Mouse (Mus musculus) retina, postnatal 7 days (tissue): ENCODE measurements around the gene Srpk1.

ENCODE experiments used
- DNase-seq: peaks from one replicate; pipeline ENCODE4 v3.0.0-alpha.2; 2012; ENCODE audit warnings: low read depth, low spot score

Srpk1 gene

DNA sequence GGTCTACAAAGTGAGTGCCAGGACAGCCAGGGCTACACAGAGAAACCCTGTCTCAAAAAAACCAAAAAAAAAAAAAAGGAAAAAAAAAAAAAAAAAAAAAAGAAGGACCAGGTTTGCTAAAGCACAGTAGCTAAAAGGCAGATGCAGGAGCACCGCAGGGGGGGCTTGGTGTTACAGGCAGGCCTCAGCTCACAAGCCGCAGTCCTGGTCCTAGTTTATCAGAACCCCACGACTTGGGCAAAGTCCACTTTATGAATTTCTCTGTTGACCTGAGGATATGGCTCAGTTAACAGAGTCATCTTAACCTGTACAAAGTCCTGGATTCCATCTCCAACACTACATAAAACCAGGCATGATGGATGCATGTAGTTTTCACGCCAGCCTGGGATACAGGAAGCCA lies 7.2 kb downstream of the Srpk1 start:
- no peak for DNase-seq

DNA sequence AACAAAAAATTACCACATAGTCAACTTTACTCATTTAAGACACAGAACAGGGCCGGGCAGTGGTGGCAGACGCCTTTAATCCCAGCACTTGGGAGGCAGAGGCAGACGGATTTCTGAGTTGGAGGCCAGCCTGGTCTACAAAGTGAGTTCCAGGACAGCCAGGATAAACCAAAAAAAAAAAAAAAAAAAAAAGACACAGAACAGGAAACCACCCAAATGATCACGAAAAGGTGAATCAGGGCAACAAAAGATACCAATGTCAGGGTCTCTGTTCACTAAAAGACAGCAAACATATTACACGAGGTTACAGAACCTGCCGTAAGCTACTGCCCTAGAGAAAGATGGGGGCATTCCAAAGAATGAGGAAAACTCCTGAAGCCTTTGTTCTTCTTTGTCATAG lies 9.4 kb downstream of the Srpk1 start:
- no peak for DNase-seq

GRCm38 (mm10) chr17:28612603-28613002 lies 9.9 kb downstream of the Srpk1 start:
- DNase-seq: no peak

DNA sequence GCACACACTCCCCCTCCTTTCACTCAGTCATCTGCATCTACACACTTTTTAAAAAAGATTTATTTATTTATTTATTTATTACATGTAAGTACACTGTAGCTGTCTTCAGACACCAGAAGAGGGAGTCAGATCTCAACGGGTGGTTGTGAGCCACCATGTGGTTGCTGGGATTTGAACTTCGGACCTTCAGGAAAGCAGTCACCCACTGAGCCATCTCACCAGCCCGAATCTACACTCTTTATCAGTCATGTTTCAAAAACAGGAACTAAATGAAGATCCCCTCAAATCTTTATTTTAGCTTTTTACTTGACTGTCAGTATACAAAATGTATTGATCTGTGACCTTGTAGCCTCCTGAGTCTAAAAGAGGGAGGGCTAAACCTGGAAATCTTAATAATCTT lies 13.0 kb downstream of the Srpk1 start:
- DNase-seq: no peak

DNA sequence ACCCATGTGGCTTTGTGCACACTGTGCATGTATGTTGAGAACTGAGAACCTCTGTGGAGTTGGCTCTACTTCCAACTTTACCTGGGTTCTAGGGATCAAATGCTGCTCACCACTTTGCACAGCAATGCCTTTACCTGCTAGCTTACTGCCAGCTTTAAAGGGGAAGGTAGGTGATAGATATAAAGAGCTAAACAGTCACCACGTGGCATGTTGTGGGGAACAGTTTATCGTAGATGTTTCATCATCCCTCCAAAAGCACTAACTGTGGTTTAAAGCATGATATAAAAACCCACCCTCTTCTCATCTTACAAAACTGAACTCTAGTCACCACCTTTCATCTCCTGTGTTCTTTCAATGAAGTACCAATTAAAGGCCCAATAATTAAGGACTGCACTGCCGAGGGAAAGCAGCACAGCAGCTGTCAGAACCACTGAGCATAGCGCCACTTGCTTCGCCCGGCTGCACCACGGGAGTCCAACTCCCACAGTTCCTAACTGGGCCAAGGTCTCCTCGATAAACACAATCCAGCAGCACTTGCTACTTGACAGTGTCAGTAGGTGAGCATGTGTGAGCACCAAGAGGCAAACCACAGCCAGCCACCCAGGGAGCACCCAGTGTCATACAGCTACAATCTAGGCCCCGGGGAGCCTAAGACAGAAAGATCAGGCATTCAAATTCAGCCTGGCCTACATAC lies 20.8 kb downstream of the Srpk1 start:
- no peak for DNase-seq

GRCm38 (mm10) chr17:28600780-28601179 lies 21.7 kb downstream of the Srpk1 start:
- DNase-seq: no peak

- no peak for DNase-seq
Observed at GRCm38 (mm10) chr17:28593965-28594364, 28.5 kb downstream of the Srpk1 start.

DNA sequence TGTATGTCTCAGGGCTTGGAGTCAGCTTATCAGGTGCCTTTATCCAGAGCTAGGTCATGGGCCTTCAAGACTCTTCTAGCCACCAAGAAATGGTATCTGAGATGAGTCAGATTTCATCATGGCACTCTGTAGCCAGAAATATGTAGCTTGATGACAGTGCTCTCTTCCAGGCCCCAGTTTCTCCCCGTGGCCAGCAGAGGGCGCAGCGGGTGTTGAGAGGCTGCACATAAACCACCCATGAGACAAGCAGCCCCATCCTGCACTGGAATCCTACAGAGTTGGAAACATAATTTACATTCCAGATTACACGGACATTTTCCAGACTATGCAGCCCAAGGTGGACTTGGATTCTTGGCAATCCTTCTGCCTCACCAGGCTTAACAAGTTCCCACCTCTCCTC lies 29.5 kb downstream of the Srpk1 start:
- peak; percentile 61 for DNase-seq

GRCm38 (mm10) chr17:28591476-28591875 lies 31.0 kb downstream of the Srpk1 start:
- no peak for DNase-seq

DNA sequence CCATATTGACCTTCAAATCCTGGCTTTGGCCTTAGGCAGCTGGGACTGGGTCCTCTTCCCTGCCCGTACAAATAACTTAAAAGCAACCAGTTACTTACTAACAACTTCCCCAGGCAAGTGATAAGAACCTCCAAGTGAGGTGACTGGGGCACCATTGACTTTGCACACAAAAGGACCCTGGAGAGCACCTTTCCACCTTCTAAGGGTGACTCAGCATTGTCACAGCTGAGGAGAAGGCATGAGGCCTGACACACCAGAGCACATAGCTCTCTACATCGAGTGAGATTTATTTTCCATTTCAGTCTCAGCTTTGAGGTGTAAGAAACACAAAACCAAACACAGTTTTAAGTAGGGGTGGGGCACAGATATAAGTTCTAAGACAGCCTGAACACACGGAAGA lies 31.9 kb downstream of the Srpk1 start:
- no peak for DNase-seq

DNA sequence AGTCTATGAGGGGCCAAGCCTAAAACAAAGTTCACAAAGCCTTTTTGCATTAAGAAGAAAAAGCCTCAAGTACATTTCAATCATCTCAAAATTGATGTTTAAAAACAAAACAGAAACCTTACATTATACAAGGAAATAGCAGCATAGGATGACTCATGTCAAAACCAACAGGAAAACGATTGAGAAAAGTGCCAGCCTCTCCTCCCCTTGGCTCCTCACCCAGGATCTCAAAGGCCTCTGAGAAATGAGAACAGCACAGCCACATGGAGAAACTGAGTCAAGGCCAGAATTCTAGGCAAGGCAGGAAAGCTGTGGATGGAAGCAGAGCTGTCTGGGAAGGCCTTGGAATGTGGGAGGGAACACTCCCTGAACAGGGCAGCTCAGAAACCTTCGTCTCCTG lies 33.9 kb downstream of the Srpk1 start:
- DNase-seq: no peak

- no peak for DNase-seq
Observed at GRCm38 (mm10) chr17:28586509-28586908, 36.0 kb downstream of the Srpk1 start.

GRCm38 (mm10) chr17:28581056-28581455 lies 41.5 kb downstream of the Srpk1 start:
- DNase-seq: no peak

DNA sequence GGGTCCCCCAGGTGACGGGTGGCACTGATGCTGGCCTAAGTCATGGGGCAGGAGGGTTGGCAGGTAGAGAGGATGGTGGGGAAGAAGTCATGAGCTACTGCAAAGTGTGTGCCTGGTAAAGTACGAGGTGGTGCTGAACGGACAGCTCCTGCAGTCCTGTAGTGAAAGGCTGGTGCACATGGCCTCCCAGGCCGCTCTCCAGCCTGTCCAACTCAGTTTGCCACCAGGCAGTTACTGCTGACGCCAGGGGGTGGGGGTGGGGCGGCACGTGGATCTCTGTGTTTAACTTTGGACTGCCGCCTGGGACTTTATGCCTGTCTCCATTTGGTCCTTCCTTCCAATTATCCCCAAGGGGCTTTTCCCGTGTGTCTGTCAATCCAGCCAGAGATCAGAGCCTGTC lies 42.1 kb downstream of the Srpk1 start:
- DNase-seq: no peak

DNA sequence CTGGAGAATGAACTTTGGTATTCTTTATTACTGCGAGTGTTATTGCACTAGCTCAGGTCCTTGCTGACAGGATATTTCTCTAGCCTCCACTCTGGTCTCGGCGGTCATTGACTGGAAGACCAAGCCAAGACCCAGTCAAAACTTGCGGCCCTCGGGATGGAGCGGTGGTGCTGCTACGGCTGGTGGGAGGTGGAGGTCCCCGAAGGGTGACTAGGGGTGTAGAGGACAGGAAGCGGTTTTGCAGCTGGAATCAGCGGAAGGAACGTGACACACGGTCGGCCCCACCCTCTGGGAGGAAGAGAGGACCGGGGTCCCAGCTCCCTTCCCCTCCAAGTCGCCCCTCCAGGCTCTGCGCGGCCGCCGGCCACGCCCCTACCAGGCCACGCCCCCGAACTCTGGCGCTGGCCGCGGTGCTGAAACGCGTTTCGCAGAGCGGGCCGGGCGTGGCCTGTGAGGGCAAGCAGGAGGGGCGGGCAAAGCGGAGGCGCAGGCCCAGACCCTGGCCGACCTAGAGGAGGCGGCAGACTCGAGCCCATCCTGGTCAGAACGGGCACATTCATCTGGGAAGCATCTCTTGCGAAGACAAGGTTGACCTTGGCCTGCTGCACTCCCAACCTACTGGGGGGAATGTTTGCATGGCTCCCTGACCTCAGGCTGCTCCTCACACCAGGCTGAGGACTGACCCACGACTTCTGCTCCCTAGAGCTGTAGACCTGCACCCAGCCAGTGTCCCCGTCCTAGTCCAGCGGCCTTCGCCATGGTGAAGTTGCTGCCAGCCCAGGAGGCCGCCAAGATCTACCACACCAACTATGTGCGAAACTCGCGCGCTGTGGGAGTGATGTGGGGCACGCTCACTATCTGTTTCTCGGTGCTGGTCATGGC lies 47.0 kb downstream of the Srpk1 start, which contains the start of gene Lhfpl5:
TSS of gene Lhfpl5 (plus strand) at position 398 of the 882 bp plus-strand sequence.
- peak; percentile 31 for DNase-seq

- no peak for DNase-seq
Observed at GRCm38 (mm10) chr17:28572941-28573340, 49.6 kb downstream of the Srpk1 start.

DNA sequence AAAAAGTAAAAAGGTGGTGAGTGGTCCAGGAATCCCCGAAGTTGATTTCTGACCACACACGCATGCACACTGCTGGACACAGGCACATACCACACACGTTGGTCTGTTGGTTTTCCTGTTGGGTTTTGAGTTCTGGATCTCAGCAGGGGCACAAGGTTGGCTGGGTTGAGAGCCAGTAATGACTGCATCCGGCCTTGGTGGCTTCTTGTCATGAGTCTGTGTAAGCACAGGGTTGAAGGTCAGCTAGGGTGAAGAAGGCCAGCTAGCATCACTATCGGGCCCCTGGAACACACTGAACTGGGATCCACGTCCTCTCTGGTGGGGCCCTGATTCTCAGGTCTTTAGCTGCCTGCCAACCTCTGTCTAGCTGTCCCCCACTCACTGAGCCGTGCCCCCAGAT lies 50.0 kb downstream of the Srpk1 start:
- no peak for DNase-seq

DNA sequence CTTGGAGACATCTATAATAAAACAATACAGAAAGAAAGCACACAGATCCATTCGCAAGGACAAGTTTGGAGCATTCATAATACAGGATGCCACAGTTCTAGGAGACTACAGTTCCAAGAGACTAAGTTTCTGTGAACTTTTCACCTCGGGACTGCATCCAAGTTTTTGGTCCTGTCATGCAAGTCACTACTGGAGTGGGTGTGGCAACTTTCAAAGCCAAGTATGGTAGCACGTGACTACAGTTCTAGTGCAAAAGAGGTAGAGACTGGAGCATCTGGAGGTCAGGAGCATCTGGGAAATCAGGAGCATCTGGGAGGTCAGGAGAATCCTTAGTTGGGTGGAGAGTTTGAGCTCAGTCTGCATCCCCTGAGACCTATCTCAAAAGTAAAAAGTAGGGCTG lies 50.6 kb downstream of the Srpk1 start:
- DNase-seq: no peak

DNA sequence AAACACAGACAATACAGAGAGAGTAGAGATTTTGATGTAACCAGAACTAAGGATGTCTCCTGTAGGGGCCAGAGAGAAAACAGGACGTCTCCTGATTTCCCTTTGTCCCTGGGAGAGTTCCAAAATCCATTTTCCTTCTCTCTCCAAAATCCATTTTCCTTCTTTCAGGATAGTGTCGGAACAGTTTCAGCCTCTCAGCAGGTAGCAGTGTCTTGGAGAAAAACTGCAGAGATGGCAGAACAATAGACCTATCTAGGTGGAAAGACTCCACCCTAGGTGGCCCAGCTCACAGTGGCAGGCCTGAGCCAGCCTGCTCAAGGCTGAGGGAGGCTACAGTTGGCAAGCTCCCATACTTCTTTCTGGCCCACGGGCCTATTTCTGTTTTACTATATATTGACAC lies 55.0 kb downstream of the Srpk1 start:
- DNase-seq: no peak

DNA sequence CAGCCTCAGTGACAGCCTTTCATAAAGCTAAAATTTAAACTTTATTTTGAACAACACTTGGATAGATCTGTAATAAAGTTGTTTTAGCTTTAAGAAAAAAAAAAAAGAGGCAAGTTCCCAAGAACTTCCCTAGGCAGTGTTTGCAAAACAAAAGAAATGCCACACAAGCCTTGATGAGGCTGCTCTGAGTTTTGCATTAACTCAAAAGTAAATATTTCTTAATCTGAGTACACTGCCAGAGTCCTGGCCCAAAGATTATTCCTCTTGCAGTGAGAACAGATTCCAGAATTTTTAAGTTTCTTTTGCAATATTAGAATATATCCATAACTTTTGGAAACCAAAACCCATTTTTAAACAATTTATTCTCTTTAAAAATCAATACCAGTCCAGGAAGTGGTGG lies 57.3 kb downstream of the Srpk1 start:
- DNase-seq: no peak

DNA sequence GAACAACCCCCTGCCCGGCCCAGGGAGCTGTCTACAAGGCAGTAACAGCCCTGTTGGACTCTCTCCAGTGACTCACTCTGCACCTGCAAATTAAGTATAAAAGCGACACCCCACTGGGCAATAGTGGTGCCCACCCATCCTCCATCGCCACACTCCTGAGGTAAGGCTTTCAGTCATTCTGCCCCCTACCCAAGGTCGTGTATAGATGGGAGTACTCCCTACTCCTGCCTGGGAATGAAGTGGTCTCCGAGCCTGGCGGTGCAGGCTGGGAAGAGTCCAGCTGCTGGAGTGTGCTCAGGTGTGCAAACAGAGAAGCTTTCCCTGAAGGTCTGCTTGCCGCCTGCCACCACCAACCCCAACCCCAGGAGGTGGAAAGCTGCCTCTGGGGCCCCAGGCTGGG lies 60.9 kb downstream of the Srpk1 start:
- no peak for DNase-seq

DNA sequence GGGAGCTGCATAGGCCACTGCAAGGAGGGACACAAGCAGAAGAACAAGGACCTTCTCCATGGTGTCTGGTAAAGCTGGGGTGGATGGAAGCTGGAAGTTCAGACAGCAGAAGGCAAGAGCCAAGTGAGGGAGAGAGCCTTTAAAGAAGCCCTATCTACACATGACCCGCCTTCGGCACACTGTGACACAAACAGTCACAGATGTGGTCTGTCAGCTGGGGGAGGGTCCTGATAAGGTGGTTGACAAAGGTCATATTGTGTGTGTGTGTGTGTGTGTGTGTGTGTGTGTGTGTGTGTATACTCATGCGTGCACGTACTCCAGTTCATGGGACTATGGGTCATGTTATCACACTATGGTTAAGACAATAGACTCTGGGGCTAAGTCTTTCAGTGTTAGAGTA lies 61.9 kb downstream of the Srpk1 start, which contains the start of gene Clps:
TSS of gene Clps (minus strand) at position 169 of the 400 bp plus-strand sequence.
- no peak for DNase-seq

GRCm38 (mm10) chr17:28557772-28558171 lies 64.7 kb downstream of the Srpk1 start:
- DNase-seq: no peak
